Mouse (Mus musculus) layer of hippocampus, adult 2 months (tissue): ENCODE results near the gene Zdhhc13. TPM values are rescaled to one million over a fixed set of nuclear protein-coding genes. Genes with fewer than 3 reads are reported as not detected.
A peak's percentile ranks its signal among the peaks of the same experiment; 100 is the strongest.

Source experiments
- DNase-seq, 2 experiments: peaks; one replicate each; pipeline ENCODE4 v3.0.0; 2022; ENCODE audit warnings: low spot score in 2 of 2
- H3K27ac ChIP-seq: fragments of 200-600 bp; 2 replicates; pipeline ENCODE4 v1.8.1; 2022
- H3K4me3 ChIP-seq: fragments of 200-600 bp; 2 replicates; pipeline ENCODE4 v1.8.1; 2022; ENCODE audit warnings: mild to moderate bottlenecking
- CTCF ChIP-seq: fragments of 200-600 bp; conservative IDR thresholded peaks from 2 replicates; pipeline ENCODE4 v1.8.1; 2022; ENCODE audit warnings: antibody characterized with exemption, mild to moderate bottlenecking, moderate library complexity
- total RNA-seq, 2 experiments: library from RNA; stranded (reverse); gene quantifications; 2 replicates each; pipeline ENCODE4 v1.2.3; 2021

The Zdhhc13 gene
- total RNA-seq, 2 experiments from 2014 or later: 20.3 to 23.0 TPM

DNA sequence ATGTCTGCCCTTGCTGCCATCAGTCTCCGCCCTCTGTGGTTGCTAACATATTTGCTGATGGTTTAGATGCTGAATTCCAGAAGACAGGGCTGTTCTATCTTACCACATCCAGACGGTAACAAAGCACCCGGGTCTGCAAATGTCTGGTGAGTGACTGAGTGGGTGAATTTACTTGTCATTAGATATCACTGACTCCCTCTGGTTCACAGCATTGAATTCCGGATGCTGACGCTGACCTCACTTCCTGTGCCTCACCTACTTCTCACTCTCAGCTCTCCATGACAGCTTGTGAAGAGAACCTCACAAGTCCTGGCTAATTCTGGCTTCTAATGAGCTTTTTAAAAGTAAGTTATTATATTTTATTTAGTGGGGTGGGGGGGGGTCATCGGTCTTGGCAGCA, 48.1 kb downstream of the Zdhhc13 start:
- no peak overlapping the region for H3K27ac ChIP-seq
- no peak overlapping the region for H3K4me3 ChIP-seq
- TF ChIP-seq CTCF: no peak
- DNase-seq: no peak

DNA sequence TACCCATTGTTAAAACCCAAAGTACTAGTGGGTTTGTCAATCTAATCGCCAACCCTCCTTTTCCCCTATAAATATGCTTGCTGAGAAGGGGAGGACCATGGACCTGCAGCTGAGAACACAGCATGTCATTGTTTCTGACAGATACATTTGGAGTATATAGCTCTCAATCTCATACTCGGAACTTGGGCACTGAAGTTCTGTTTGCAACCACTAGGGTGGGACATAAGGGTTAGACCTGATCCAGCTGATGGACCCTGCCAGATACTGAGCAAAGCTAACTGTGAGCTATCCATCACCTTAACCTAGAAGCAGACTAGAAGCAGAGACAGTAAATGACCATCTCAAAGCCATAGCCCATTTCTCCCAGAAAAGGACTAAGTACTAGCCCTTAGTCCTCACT, 49.6 kb downstream of the Zdhhc13 start:
- DNase-seq: no peak
- no peak overlapping the region for H3K27ac ChIP-seq
- peak; percentile 47 for TF ChIP-seq CTCF

DNA sequence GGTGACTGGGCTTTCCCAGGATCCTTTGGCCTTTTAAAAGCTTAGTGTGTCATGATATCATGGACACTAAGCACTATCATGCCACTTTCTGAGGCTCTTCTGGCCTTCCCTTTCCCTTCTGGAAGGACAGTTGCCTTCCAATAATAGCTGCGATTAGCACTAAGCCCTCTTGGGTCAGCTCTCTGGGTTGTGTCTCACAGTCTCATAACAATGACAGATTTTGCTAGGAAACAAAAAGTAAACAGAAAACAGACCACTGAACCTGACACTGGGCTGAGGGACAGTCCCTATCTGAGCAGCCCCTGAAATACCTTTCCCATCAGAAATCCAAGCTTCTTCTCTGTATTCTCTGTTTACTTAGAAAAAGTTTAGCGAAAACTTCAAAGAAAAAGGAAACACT, 51.7 kb downstream of the Zdhhc13 start:
- Histone ChIP-seq H3K27ac (no peak overlapping the region), H3K4me3 (no peak overlapping the region)
- no peak for TF ChIP-seq CTCF
- no peak for DNase-seq

More for the DNA sequence above, 49.6 kb downstream of the Zdhhc13 start:
- no peak overlapping the region for H3K4me3 ChIP-seq

DNA sequence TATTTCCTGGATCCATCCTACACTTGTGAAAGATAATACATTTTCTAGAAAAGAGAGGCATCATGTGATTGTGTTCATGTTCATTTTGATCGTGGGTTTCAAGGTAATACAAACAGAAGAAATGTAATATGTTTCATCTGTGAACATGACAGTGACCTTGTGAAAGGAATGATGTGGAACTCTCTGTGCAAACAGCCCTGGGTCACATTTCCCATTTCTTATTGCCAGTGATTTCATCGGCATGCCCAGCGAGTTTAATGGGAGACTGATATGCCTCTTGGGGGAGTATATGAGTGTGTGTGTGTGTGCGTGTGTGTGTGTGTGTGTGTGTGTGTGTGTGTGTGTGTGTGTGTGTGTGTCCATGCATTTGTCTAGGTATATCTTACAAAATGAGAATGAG, 52.7 kb downstream of the Zdhhc13 start:
- no peak for DNase-seq
- no peak overlapping the region for H3K4me3 ChIP-seq
- no peak overlapping the region for H3K27ac ChIP-seq
- no peak for TF ChIP-seq CTCF

DNA sequence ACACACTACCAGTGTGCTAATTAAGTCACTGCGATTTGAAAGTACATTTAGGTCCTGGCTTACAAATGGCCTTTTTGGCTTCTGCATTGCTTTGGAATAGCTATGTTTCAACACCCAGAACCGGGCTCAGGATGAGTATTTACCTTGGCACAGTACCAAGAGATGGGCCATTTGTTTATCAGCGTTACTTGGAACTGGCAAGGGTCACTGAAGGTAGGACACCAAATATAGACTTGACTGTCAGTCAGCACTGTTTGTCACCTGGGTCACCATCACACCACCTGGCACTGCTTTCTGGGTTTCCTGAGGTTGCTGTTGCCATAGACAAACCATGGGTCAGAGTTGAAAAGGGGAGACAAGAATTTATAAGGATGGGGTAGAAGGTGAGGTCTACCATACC, 53.5 kb downstream of the Zdhhc13 start:
- H3K4me3 ChIP-seq: no peak overlapping the region
- TF ChIP-seq CTCF: no peak
- H3K27ac ChIP-seq: no peak overlapping the region

DNA sequence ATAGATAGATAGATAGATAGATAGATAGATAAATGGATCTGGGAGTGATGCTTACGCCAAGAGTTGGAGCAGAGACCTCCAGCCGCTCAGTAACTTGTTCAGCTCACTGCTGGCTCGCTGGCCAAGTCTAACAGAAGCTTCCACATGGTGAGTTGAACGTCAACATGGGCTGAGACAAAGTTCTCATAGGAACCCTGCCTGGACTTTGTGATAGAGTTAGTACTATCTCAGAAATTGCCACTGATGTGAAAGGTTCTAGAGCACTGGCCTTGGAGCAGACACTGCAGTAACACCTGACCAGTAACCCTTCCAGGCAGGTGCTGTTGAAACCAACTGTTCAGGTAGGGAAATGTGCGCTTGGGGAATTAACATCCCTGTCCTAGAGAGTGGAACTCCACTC, 54.7 kb downstream of the Zdhhc13 start:
- no peak overlapping the region for H3K27ac ChIP-seq
- TF ChIP-seq CTCF: no peak
- no peak for DNase-seq
- no peak overlapping the region for H3K4me3 ChIP-seq

More for the DNA sequence above, 53.5 kb downstream of the Zdhhc13 start:
- no peak for DNase-seq

DNA sequence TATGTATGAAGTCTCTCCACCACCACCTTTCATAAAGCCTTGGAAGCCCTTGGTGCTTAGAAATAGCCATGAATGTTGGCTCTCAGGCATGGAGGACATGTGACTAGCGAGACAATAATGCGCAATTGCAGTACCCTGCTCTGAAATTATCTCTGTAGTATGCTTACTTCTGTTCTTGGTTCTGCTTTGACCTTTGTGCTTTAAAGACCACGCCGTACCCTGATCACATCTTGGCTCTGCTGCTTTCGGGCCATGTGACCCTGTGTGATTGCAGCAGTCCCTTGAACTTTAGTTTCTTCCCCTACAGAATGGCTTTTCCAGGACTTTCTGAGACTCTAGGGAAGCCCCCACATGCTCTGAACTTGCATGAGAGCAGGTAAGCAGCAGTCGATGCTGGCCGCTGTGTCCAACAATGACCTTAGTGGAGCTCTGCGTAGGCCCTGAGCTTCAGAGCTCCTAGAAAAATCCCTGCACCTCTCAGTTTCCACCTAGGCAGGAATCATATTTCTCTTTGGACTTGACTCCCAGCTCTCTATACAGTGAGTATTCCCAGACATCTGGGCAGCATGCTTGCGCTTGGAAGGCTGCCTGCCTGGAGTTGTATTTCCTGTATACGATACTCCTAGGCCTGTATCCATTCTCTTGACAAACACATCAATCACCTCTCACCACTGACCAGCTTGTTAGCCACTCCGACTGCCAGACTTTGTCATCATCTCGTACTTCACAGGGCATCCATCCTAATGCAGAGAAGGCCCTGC, 56.6 kb downstream of the Zdhhc13 start:
- no peak for TF ChIP-seq CTCF
- no peak overlapping the region for H3K4me3 ChIP-seq
- no peak for DNase-seq
- H3K27ac ChIP-seq: no peak overlapping the region

DNA sequence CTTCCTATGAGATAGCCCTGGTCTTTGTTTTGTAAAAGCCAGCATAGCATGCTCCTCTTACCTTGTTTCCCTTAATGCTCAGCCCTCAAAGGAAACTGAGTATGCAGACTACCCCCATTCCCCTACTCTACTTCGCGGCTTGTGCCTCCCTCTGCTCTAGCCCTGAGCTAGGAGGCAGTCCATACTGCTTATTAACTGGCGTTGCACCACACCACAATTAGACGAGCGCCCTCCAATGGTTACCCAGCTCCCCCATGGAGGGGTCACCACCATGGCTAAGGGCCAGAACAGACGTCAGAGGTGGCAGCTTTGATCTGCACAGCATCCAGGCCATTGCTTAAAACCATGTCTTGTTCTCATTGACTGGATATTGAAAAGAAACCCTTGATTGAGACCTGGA, 58.0 kb downstream of the Zdhhc13 start:
- TF ChIP-seq CTCF: no peak
- Histone ChIP-seq H3K27ac (no peak overlapping the region), H3K4me3 (no peak overlapping the region)
- no peak for DNase-seq

DNA sequence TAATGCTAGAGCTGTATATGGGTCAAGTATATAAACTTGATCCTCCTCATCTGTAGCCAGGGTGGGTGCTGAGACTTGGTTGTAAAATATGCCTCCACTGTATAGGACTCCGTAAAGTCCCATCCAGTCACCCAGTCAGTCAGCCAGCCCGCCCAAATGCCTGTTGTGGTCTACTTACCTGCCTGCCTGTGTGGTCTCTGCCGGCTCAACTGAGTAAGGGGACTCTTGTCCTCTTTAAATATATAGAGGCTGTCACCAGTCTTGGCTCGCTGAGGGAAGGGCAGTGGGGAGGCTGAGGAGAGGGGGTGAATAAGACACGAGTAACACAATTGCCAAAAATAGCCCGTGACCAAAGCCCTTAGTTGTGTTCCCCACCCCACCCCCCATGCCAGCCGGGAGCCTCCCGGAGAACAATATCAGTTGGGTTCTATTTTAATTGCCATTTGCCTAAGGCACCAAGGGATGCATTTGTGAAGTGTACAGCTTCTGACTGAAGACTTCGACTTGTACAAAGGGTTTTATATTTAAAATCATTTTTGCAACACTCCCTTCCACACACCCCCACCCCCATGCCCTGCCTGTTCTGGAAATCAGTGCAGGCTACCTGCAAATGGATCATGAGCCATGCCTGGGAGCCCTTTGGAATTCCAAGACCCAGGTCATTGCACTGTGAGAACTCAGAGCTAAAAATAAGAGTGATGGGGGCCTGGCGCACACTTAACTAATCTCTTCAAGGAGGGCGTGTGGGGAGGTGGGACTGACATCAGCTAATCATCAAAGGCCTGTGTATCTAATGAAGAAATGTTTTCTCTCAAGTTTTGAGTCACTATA, 59.2 kb downstream of the Zdhhc13 start, which contains the start of gene Csrp3:
Gene Csrp3 (minus strand): TSS at position 214 of the 831 bp plus-strand sequence.
- Histone ChIP-seq H3K27ac (no peak within 1 kb of the TSS), H3K4me3 (no peak within 1 kb of the TSS)
- no peak for TF ChIP-seq CTCF
- DNase-seq: no peak

DNA sequence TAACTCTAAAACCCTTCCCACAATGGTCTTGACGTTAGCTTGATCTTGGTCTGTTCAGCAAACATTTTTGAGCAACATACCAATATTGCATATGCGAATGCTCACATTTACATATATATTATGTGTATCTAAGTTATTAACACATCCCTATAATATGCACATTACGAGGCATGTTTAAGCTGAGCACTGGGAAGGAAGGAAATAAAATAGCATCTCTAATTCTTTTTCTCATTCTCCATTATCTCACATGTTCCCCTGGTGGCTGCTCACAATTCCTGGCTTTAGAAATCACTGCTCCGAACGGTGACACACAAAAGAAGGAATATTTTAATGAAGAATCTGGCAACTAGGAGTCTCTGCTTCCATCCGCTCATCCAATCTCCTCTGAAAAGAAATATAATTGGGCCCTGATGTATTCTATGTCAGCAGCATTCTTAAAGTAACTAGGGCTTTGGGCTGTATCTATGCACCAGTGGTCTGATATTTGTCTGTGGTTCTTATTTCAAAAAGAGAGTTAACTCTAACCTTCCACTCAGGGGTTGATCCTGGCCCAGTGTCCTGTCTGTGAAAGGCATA, 62.8 kb downstream of the Zdhhc13 start:
- Histone ChIP-seq H3K4me3 (no peak overlapping the region), H3K27ac (no peak overlapping the region)
- 0 out of 2 replicates have a peak, but pooled peaks have one; percentile 5 for TF ChIP-seq CTCF
- no peak for DNase-seq

DNA sequence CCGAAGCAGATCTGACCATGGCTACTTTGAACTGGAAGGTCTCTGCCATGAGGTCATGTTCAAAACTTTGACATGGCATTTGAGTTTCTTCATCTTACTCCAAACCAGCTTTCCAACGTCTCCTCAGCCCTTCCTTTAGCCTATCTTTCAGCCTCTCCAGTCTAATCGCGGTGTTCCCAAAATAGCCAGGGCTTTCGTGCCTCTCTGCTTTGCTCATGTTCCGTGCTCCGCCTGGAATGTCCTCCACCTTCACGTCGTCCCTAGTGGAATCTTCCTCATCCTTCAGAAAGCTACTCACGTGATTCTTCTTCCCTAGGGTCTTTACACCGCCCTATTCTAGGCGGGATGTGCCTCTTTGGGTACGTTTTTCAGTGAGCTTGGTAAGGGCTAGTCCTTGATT, 64.7 kb downstream of the Zdhhc13 start:
- Histone ChIP-seq H3K4me3 (no peak overlapping the region), H3K27ac (no peak overlapping the region)
- DNase-seq: no peak
- TF ChIP-seq CTCF: no peak

DNA sequence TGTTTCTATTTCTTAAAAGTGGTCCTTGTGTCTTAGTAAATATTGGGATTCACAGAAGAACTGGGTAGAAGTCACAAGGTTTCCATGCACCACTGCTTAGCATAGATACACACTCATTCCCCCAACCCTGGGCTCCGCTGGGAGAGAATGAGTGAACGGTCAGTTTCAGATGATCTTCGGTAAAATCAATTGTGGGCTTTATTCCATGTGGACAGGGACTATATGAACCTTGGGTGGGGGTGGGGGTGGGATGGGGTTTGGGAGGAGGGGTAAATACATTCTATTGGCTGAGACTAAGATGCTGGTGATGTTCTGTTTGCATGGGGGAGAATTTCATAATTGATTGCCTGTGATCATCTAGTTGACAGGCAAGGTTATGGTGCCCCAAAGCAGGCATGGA, 66.7 kb downstream of the Zdhhc13 start:
- H3K27ac ChIP-seq: no peak overlapping the region
- TF ChIP-seq CTCF: no peak
- no peak for DNase-seq
- H3K4me3 ChIP-seq: no peak overlapping the region

DNA sequence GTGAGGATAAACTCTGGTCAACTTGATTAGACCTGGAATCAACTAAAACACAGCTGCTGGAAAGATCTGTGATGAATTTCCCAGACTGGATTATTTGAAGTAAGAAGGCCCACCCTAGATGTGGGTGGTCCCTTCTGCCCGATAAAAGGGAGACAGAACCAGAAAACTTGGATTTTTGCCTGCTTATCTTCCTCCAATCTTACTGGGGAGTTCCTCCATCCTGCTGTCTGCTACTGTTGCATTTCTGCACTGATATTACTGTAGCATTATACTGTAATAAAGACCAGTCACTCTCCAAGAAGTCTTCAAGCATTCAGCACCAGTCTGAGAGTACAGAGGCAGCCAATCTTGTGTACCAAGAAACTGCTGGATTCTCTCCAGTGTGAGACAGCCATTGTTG, 69.5 kb downstream of the Zdhhc13 start:
- Histone ChIP-seq H3K27ac (no peak overlapping the region), H3K4me3 (no peak overlapping the region)
- DNase-seq: no peak
- TF ChIP-seq CTCF: no peak

DNA sequence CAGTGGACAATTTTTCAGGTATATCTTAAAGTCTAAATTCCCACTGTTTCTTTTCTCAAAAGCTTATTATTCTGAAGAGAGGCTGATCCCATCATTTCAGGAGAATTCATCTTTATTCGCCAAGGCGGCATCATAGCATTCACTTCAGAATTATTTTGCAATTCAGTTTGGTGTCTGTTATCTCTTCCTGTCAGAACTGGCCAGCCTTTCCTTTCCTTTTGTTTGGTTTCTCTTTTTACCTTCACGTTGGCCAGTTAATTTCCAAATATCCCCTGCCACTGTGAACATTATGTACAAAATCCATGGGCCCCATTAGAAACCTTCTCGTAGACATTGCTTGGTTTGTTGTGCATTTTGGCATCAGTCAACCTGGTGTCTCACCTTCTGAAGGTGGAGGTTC, 70.6 kb downstream of the Zdhhc13 start:
- Histone ChIP-seq H3K4me3 (no peak overlapping the region), H3K27ac (no peak overlapping the region)
- no peak for TF ChIP-seq CTCF
- DNase-seq: no peak
